Mouse (Mus musculus) 3134 (cell line): ENCODE results near the gene Tead4.
"Not testable (repeated sequence)": the region's sequence is repeated elsewhere in the genome, so short reads cannot be mapped to it uniquely, and the experiment has no call there.

Experiments
- DNase-seq: peaks from one replicate; pipeline ENCODE4 v3.0.0-alpha.2; 2011; ENCODE audit warnings: low spot score; ENCODE audit not compliant: insufficient read length; ENCODE audit errors: extremely low read depth

The Tead4 gene

DNA sequence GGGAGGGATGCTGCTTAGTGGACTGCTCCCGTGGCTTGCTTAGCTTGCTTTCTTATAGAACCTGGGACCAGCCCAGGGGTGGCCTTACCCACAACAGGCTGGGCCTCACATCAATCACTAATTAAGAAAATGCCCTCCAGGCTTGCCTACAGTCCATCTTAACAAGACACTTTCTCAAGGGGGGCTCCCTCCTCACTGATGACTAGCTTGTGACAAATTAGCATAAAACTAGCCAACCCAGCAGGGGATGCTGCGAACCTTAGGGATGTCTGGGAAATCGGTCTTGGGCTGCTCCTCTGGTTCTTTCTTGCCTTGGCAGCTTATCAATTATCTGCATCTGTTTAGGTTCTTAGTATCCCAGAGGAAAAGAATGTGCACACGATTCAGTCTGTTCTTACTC is 46.1 kb downstream of the Tead4 start:
- no peak for DNase-seq

DNA sequence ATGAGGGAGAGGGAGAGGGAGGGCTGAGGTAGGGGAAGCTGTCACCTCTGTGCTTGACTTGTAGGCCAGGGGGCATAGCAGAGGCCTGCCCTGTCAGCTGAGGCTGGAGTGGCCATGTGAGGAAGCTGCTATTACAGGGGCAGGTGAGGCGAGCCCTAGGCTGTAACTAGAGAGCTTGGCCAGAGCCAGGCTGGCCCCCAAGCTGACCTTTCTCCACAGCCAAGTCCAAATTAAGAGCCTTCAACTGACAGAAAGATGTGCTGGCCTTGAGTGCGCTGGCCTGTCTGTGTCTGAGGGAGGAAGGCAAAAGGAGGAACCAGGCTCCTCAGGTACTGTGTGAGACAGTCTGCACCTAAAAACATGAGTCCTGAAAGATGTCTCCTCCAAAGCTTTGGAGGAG is 47.5 kb downstream of the Tead4 start:
- no peak for DNase-seq

DNA sequence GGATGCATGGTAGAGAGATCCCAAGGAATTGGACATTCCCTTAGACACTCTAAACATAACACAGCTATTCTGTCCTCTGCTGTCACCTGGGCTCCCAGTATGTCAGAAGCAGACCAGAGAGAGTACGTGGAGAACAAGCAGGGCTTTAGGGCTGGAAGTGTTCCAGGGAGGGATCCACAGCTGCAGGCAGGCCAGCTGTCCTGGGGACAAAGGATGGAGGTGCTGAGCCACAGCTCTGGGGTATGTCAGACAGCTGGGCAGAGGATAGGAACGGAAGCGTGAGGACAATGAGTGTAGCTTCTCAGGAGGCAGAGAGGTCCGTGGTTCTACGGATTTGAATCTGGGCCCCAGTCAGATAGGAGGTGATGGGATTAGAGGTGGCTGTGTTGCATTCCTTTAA is 50.0 kb downstream of the Tead4 start:
- DNase-seq: no peak

DNA sequence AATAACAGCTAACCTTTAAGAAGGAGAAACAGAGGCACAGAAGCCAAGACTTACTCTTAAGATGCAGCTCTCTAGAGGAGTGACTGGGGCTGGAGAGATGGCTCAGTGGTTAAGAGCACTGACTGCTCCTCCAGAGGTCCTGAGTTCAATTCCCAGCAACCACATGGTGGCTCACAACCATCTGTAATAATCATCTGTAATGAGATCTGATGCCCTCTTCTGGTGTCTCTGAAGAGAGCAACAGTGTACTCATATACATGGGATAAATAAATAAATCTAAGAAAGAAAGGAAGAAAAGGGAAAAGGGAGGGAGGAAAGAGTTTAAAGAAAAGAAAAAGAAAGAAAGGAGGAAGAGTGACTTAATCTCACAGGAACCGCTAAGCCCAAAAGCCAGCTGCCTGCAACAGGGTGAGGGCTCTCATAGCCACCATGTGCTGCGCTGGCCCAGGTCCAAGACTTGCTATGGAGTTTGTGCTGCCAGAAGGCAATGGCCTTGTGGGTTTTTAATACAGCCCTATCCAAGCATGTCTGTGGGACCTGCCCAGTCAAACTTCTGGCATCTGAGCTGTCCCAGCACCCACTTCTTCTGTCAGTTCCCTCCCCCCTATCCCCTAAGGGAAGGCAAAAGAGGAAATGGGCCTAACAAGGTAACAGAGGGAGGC is 63.4 kb downstream of the Tead4 start:
- DNase-seq: no peak

DNA sequence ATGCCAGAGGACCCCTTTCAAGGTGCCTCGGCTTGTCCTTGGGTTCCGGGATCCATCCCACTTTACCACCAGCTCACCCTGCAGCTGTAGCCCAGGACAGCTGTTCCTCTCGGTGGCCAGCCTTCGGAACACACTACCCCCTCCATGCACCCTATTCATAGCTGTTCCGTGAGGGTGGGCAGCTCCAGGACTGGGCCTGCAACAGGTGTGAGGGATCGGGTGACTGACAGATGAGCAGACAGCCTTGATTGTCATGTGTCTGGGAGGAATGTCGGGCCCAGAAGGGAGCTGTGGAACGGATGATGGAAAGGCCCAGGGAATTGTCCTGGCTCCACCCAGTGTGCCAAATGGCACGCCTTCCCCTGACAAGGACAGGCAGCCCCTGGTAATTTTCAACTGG is 64.0 kb downstream of the Tead4 start:
- no peak for DNase-seq

DNA sequence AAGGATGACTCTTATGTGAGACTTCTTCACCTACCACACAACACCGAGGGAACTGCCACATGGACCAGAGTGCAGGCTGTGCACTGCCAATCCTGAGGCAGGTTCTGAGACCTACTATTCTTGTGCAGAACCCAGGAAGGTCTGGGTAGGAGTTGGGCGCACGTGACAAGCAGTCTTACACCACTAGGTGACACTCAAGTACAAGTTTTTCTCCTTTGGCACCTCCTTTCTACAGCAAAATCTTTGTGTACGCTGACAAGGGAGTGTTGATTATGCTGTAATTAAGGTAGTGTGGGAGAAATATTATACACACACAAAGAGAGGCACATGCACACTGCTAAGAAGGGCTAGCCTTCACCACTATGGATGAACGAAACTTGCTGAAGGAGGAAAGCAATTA is 66.4 kb downstream of the Tead4 start:
- DNase-seq: no peak

DNA sequence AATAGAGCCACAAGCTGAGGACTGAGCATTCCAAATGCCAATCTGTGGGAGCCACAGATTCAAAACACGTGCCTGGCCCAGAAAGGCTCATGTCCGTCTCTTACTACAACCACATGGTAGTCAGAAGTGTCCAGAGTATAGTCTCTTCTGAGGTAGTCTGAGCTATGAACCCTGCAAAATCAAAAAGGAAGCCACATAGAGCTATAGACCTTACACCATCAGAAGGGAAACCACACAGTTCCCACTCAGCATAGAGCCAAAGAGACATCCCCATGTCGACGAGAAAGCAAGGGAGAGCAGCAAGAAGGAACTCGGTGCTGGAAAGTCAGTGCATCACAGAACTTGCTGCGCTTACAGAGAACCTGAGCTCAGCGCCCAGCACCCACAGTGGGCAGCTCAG is 68.4 kb downstream of the Tead4 start:
- no peak for DNase-seq

DNA sequence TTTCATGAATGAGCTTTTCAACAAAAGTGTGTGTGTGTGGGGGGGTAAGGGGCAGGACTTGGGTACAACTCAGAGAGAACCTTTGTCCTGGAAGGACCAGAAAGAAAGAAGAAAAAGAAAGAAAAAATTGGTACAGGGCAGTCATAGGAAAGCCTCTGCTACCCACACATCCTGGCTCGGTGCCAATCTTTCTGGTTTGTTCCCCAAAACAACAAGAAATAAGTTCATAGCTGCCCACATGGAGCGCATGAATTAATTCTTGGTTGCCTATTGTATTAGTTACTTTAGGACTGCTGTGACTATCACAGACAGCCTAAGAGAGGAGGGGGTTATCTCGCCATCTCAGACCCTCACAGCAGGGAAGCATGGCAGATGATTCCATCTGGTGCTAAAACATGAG is 68.9 kb downstream of the Tead4 start:
- DNase-seq: no peak

DNA sequence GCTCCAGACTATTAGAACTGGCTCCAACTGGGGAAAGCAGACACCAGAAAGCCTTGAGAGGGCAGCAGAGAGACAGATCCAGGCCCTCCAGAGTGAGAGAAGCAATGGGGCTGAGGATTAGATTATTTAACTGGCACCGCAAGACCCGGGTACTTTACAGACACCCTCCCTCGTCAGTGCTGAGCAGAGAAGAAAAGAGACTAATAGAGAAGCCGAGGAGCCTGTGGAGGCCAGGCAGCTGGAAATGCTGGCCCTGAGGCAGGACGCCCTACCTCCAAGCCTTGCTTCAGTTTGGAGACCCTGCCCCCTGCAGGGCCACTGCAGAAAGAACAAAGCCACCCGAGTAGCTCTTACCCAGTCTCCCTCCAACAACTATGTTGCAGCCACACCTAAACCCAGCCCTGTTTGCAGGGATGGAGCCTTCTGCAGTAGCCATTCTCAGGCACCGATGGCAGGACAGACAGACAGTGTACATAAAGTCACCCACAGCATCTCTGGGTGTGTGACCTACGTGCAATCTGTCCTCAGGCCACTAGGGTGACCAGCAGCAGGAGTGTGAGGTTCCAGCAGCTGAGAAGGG is 73.1 kb downstream of the Tead4 start:
- DNase-seq: no peak

DNA sequence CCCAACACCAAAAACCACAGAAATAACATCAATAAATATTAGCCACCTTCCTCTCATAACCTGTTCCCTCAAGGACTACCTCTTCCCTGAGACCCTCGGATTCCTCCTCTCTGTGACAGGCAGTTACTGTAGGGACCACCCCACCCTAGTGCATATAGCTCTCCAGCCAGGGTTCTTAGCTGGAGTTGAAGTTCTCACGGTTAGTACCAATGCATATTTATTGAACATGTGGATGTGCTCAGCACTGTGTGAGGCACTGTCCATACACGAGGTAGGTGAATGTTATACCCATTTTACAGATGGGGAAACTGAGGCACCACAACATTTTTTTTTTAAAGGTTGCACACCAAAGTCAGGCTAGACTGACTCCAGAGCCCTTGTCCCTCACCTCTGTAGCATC is 73.7 kb downstream of the Tead4 start:
- DNase-seq: no peak

DNA sequence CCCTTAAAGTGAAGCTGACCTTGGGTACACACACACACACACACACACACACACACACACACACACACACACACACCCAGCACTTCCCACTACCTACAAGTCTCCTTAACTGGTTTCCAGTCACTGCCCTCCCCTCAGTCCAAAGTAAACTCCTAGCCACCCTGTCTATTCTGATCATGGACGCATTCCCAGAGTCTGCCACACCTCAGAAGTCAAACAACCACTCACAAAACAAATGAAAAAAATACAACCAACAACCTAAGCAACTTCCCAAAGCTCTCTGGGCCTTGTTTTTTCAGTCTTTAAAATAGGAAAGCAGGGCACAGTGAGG is 74.8 kb downstream of the Tead4 start:
- DNase-seq: no peak

DNA sequence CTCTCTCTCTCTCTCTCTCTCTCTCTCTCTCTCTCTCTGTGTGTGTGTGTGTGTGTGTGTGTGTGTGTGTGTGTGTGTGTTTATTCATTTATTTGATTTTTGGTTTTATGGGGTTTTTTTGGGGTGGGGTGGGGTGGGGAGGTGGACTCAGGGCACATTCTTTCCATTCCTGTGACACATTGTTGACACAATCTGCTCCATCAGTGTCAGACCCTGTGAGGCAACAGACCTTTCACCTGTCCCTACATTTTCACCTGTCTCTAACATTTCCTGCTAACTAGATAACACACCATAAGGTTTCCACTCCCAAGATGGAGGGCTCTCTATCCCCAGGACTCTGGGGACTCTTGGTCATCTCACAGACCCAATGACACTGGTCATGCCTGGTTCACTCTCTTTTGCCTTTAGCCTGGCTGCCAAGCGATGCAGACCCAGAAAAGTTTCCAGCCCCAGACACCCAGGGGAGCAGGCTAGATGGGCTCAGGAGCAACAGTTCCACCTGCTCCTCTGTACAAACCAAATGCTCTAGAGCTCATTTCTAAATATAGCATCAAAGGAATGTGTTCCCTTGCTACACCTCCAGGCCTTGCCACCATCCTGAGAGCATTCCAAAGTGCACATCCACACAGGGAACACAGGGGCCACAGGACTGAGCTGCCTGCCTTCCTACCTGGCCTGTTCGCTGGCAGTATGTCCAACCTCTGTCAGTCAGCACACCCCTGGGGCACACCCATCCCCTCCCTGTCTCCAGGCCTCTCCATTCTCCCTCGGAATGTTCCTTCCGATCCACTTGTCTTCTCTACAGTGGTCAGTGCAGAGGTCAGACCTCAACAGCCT is 75.4 kb downstream of the Tead4 start:
- no peak for DNase-seq

DNA sequence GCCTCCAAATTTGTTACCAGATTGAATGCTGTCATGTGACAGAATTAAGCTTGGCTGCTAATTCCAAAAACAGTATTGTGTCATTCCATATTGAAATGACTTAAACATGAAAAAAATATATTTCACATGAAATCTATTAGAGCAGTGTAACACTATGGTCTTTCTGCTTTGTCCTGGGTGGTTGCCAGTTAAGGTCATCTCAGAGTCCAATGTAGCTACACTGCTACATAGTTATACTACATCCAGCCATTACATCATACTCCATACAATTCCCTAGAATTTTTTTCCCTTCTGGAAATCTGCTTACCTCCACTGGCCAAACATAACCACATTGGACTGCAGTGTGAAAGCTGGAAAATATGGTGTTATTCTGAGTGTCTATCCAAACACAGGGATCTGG is 77.5 kb downstream of the Tead4 start:
- no peak for DNase-seq

DNA sequence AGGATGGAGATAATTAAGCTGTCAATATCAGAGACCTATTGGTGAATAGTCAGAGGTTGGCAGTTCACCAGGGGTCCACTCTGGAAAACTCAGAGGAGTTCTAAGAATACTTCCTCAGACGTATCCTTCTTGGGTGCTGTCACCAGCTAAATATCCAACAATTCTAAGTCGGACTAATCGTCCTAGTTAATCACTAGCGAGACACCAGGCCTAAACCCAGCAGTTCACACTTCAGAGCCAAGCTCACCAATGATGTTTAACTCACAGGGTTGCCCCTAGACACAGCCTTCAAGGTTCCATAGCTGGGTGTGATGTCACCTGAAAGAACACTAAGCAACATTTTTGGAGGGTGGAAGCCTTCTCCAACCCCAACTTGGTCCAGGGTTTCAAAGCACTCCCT is 85.6 kb downstream of the Tead4 start:
- not testable (repeated sequence) for DNase-seq

DNA sequence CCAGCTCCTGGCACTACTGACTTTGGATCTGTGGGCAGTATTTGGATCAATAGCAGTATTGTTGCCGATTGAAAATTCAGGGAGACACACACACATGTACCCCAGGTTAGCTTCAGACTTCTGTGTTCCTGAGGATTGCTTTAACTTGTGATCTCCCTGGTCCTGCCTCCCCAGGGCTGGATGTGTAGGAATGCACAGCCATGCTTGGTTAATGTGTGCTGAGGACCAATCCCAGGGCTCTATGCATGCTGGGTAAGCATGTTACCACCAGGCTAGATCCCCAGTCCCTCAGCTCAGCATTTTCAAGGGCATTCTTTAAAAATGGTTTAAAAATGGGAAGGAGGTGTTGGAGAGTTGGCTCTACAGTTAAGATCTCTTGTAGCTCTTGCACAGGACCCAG is 91.4 kb downstream of the Tead4 start:
- not testable (repeated sequence) for DNase-seq

DNA sequence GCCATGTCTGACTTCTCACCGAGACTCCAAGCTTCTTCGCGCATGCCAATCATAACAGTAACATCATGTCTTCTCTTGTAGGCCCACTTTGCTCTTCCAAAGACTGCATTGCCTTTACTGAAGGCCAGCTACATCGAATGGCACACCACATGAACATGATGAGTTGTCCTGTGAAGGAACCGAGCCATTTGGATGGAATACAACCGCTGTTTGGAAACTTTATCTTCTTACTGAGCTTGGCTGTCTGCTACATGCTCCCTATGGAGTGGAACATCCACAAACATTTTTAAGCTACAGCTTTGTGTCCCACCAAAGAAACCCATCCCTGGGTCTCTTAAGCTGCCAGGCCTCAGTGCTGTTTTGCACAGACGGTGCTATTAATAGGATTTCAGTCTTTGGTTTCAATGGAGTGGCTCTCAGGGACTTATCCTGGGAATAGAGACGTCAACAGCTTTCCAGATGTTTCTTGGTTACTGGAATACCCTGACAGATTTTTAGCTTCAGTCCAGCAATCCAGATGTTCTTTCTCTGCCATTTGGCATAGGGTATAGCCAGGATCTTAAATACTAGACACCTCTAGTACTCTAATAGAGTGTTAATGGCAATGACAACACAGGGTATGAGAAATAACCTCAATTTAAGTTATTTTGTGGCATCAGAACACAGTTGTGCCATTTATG is 92.0 kb downstream of the Tead4 start:
- no peak for DNase-seq

DNA sequence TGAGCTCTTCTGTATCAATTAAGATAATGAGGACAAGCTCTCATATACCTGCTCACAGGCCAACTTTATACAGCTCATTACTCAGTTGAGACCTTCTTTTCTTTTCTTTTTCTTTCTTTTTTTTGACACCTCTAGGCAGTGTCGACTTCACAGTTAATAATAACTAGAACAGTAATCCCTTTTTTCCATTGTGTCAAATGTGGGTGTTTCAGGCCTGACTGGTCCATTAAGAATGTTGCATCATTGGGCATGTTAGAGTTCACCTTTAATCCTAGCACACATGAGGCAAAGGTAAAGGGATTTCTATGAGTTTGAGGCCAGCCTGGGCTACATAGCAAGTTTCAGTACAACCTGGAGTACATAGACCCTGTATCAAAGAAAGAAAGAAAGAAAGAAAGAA is 97.1 kb downstream of the Tead4 start:
- no peak for DNase-seq

DNA sequence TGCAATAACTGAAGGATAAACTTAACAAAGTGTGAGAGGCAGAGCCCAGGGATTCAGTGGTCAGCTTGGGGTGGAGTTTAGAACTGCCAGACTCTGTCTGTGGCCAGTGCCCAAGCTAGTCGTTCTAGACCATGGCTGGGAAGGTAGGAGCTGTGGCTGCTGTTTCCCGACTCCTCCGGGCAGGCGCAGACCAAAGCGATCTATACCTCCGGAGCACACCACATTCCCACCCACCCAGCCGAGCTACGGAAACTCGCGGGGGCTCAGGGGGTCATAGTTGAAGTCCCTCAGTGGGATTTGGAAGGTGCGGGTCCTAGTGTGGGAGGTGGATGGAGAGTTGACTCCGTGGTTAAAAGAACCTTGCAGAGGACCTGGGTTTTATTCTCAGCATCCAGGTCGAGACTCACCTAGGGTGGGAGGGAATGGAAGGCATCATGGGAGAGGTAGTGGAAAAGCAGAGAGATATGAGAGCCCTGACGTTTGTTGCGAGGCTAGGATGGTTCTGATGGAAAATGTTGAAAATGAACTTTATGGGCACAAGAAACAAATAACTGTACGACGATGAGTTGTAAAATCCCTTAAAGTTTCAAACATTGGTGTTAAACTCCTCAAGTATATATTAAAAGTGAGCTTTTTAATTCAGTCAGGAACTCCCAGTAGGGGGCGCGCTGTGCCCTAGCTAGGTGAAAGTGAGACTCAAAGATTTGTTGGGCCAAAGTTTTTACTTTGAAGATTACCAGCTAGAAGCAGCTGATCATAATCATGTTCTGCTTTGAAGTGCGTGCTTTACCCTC is 99.6 kb downstream of the Tead4 start:
- no peak for DNase-seq

DNA sequence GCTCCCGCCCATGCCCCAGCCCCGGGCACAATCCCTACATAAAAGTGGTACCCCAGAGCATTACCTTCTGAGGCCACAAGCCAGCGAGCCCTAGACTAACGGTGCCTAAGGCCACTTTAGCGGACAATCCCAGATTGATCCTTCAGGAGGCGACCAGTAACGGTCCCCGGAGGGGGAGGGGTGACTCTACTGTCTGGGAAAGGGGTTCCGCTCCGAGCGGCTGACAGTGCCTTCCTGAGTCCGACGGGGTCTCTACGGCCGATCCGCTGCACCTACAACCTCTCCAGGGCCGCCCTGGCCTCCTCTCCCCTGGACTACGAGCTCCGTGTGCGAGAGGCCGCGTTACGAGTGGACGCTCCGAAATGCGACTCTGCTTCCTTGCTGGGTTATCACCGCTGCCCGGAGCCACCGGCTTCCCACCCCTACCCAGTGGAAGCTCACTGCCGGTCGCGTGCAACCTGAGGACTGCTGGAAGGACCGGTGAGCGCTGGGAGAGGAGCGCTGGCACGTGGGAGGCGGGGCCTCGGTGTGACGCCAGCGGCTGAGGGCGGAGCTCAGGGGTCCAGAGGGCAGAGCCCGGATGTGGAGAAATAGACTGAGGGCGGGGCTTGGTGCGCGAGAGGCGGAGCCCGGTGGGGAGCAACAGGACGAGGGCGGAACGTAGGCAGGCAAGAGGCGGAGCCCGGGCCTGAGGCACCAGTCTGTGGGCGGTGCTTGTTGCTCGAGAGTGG is 100.3 kb downstream of the Tead4 start:
- peak; percentile 96 for DNase-seq

DNA sequence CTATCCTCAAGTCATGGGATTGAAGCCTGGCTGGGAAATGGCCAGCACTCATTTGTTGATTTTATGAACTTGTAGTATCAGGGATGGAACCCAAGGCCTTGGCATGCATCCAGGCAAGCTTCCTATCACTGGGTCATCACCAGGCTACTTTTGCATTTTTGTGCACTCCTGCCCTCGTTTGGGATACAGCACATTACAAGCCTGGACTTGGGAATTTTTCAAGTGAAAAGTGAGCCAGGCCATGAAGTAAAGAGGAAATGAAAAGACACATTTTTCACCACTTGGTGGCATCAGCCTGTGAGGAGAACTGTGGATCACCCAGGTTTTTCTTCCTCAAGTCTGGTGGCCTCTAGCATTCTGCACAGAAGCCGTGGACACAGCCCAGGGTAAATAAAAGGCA is 117.1 kb downstream of the Tead4 start:
- DNase-seq: no peak
